Mouse (Mus musculus) right cerebral cortex, postnatal 14 days (tissue): Measurements from ENCODE around the gene Aox1.
"Not testable (repeated sequence)": the region's sequence is repeated elsewhere in the genome, so short reads cannot be mapped to it uniquely, and the experiment has no call there.

Source experiments
- DNase-seq: peaks from one replicate; pipeline ENCODE4 v3.0.0; 2022

Aox1 gene

DNA sequence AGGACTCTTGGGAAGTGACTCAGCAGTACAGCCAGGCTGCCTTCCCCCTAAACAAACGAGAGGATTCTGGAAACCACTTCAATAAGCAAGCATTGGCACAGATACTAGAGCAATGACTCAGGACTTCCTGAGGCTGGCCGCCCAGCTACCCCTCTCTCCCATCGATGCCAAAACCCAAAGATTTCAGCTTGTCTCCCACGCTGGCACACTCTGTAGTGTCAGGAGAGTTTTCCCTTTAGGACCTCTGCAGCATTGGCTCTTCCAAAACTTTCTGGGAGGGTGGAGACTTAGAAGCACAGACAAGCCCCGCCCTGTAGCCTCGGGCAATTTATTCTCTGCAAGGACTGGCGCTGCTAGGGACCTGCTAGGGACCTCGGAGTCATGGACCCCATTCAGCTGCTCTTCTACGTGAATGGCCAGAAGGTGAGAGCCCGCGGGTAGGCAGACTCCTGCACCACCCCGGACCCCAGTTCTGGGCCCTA lies at the start of gene Aox1:
Gene Aox1 (plus strand): TSS at position 296 of the 482 bp plus-strand sequence.
- no peak for DNase-seq

DNA sequence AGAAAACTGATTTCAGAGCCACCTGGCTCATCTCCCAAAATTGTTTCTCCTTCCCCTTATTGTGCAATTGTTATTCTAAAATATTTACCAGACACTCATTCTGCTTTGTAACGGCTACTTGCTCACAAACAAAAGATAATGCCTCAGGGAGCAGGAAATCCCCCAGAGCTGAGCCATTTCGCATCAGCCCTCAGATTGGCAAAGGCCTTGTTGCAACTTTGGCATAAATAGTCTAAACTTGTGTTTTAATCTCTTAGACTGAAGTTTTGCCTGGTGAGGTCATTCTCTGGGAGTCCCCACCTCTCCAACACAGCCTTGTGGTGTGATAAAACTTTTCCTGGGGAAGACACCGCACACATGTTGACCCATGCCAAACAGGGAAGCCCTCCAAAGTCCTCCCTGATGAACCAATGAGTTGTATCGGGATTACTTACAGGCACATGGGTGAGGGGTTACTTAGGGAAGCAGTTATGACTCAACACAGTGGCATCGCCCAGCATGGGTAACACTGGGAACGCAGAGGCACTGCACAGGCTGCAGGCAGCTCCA lies 40.6 kb upstream of the Aox1 start:
- no peak for DNase-seq

DNA sequence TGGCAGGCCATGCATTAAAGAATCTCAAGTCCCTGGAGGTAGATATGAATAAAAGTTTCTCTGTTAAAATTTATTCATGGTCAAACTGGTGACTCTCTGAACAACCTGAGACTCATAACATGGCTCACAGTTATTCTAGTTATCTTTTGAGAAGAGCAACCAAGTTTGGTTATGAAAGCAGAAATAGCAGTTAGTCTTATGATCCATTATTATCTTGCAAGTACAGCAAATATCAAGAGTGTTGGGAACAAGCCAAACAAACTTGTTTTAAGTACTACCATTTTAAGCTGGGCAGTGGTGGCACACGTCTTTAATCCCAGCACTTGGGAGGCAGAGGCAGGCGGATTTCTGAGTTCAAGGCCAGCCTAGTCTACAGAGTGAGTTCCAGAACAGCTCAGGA lies 38.5 kb upstream of the Aox1 start:
- DNase-seq, result no peak

DNA sequence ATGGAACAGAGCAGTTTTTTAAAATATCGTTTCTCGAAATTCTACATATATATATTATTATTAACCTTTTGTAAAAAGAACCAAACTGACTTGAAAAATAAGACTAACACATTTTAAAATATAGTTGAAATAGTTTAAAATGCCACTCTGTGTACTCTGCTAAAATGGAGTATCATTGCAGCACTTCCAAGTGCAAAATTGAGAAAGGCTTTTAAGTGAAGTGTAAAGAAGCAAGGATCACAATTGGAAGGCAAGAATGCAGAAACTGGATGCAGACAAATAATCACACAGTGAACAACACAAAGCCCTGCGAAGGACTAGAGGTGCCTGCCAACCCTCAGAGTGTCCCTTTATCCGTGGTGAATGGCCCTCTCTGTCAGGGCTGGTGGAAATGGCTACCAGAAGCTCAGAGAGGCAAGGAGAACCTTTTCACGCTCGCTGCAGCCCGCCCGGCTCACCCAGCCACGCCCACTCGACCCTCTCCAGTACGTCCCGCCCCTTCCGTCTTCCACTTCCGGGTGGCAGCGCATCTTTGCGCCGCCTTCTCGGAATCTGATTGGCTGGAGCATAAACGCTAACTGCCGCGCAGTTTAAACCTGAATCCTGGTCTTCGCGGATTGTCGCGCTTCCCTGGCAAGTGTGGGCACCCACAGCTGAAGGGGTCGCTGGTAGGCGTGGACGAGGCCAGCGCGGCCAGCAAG lies 34.1 kb upstream of the Aox1 start, which contains the start of gene Sgo2a:
Gene Sgo2a (plus strand): TSS at position 540 of the 701 bp plus-strand sequence.
- peak; percentile 91 for DNase-seq

DNA sequence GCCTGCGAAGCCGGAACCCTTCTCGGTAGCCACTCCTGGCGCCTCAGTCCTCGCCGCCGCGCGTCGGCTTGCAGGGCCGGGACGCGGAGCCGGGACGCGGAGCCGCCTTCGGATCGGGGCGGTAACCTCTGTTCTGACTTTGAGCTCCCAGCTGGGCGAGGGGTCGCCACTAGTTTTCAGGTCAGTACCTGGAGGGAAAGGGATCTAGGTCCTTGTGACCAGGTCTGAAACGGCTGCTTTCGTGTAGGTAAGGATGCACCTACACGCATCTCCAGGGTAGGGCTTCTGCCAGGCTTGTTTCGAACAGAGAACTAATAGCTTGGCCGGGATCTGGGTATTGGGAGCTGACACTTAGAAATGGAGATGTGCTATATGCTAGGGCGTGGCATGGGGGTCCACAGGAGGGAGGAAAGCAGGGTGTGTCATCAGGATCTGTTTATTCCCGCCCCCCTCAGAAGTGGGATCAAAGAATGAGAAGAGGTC lies 33.6 kb upstream of the Aox1 start:
- DNase-seq, result no peak

DNA sequence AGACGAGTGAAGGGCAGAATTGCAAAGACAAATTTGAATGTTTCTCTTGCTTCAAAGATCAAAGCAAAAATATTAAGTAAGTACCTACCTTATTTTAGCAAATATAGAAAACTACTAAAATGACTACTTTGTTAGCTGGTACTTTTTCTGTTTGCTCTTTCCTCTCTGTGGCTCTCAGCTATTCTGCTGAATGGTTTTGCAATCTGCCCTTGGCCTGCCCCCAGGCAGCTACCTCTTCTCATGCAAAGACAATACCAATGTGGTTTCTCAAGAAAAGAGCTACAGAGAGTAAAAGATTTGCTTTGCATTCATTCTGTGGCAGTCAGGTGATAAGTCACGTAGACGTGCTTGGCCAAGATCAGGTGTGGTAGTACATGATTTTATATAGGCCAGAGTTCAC lies 31.6 kb upstream of the Aox1 start:
- no peak for DNase-seq

DNA sequence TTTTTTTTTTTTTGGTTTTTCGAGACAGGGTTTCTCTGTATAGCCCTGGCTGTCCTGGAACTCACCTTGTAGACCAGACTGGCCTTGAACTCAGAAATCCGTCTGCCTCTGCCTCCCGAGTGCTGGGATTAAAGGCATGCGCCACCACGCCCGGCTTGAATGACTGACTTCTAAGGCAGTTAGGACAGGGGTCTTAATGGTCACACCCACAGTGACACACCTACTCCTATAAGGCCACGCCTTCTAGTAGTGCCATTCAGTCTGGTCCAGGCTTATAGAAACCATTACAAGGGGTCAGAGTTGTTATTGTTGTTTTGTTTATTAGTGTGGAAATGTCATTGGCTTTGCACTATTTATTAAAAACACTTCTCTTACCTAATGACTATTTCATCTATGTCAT lies 23.3 kb upstream of the Aox1 start:
- not testable (repeated sequence) for DNase-seq

DNA sequence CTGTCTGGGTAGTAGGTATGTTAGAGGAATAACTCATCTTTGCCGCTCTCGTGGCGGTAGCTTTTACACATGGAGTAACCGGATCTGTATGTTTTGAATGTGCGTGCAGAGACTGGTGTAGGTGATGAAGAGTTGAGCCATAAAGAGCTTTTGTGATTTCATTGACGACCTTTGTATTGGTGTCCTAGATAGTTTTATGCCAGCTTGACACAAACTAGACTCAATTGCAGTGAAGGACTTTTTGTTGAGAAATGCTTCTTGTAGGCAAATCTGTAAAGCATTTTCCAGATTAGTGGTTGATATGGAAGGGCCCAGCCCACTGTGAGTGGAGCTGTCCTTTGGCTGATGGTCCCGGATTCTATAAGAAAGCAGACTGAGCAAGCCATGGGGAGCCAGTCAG lies 10.9 kb upstream of the Aox1 start, which contains the start of gene Kctd18:
Gene Kctd18 (minus strand): TSS at position 101 of the 400 bp plus-strand sequence.
- no peak for DNase-seq

DNA sequence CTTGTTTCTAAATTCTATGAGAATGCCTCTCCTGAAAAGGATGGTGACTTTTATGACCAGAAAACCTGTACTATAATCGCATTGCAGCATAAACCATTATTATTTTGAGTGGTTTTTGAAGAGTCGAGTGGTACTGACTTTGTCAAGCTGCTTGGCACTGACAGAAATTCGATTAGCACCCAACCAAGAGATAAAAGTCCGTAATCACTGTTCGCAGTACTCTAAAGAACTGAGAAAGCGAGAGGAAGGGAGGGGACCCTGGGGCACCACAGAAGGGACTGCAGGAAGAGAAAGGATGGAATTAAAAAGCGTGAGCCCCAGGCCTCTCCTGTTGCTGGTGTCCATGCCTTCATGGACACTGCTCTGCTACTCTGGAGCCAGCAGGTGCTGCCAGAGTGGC lies 2.0 kb upstream of the Aox1 start:
- no peak for DNase-seq

DNA sequence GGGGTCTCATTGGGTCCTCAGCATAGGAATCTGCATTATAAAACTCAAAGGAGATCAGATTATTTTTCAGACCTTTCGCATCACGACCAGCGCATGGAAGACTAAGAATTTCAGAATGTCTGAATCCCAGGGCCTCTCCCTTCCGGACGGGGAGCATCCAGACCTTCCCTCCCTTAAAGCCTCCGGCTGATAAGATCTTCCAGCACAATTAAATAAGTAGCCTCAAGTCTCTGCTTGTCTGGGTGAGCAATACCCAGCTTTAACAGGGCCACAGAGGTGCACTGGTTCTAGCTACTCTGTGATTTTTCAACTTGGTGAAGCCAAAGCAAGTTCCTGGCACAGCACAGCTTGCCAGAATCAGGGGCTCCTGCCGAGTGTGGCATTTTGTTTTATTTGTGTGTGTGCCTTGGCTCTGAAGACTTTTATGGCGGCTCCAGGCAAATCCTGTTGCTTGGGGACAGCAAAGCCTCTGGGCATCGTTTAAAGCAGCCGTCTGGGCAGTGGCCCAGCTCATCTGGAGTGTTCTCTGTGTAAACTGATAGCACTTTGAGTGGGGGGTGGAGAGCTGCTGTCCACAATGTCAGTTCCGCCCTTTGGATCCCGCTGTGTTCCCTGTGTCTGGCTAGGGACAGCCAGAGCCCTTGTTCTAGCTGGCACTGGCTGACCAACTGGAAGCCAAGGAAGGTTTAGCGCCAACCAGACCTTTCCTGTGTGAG lies 583 bp downstream of the Aox1 start:
- peak; percentile 15 for DNase-seq

DNA sequence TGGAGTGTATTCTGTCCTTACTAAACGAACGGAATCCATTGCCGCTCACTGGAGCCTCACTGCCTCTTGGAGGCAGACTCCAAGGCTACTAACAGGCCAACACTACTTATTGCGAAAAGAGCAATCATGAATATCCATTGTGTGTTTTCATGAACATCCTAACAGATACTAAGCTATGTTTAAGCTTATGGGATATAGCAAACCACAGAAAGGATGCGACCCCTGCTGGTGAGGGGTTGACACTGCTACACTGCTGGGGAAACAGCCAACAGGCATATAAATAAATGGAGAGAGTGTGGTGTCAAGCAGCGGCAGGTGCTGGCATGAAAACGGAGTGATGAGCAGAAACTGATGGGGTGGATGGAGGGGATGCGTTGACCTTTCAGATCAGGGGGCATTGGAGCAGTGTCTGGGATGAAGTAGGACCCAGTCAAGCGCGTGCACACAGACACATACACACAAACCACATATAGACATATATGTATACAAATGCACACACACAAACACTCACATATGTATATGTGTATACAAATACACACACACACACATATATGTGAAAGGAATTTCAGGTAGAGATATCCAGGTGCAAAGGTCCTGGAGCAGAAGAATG lies 1.5 kb downstream of the Aox1 start:
- peak; percentile 29 for DNase-seq

DNA sequence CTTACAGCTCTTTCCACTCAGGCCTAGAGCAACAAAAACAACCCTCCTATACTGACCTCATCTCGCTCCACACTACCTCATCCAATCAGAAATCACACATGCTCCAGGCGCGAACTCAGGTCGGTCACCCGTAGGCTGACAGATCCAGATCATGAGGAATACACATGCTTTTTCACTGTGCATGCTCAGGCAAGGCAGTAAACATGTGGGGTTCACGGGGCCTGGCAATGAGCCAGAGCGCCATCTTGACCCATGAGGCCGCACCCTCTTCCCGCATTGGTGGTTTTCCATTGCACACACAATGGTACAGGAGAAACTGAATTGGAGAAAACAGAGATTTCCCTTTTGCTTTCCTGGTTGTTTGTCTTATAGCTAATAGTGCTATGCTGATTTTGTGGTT lies 7.6 kb downstream of the Aox1 start:
- not testable (repeated sequence) for DNase-seq

DNA sequence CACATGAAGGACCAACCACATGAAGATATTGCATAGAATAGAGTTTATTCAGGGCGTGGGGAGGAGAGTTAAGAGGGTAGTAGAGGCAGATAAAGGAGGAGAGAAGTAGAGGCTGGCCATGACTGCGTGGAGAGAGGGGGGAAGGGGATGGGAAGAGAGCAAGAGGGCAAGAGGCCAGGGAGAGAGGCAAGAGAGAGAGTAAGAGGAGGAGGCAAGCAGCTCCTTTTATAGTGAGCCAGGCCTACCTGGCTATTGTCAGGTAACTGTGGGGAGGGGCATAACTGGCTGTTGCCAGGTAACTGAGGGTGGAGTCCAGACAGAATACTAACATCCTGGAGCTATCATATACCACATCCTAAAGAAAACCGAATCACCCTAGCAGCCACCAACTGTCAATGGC lies 15.3 kb downstream of the Aox1 start:
- DNase-seq, result no peak

DNA sequence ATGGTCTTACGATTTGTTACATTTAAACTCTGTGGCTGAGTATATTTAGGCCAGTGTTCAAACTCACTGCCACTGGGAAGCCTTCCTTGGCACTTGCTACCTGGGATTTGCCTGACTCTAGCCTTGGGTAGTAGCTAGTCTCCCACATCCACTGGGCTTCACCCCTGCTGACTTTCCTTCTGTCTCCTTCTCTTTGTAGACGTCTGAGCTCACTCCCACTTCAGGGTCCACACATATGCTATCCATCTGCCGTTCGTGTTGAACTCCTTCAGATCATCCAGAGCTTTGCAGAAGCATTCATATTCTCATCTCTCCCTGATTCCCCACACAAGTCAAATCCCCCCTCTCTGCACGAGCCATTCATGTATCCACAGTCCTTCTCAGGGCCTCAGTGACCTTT lies 15.8 kb downstream of the Aox1 start:
- DNase-seq, result no peak

DNA sequence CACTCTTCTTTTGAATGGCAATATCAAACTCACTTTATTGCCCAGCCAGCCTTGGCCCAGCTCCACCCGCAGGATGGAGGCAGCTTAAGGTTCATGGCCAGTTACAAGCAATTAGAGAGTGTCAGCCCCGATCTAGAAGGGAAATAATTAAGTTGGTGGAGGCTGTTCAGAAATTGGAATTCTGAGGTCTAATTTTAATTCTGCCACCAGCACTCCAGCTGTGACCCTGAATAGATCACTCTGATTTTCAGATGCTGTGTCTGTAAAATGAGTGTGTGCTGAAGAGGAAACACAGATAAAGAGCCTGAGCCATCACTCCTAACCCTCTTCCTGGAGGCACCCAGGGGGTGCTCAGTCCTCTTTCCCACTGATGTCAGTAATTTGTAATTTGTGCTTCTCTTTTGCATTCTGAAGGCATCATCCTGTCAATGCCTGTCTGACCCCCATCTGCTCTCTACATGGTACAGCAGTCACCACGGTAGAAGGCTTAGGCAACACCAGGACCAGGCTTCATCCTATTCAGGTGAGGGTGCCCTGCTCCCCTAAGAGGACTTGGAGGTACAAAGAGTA lies 17.1 kb downstream of the Aox1 start:
- DNase-seq, result no peak

DNA sequence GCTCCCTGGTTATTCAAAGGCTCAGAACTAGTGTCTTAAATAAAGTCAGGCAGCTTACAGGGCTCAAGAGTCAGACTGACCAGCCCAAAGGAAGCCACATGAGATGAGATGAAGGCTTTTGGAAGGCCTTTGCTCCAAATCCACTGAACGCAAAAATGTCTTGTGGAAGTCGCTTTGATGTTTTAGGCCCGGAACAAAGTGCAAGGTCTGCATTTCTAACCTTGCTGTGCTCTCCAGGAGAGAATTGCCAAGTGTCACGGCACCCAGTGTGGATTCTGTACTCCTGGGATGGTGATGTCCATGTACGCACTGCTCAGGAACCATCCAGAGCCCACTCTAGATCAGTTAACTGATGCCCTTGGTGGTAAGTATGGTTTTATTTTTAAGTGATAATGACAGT lies 19.4 kb downstream of the Aox1 start:
- no peak for DNase-seq

DNA sequence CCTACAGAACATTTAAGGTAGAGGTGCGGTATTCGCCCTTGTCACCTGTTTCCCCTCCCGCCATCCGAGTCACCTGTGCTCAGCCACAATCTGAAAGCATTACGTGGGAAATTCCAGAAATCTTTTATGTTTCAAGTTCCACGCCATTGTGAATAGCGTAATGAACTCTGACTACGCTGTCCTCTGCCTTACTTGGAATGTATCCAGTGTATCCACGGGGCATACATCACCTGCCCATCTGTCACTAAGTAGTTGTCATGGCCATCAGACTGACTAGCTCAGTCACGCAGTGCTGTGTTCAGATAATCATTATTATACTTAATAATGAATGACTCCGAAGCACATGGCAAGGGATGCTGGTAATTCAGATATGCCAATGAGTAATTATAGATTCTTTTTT lies 25.9 kb downstream of the Aox1 start:
- DNase-seq, result no peak

DNA sequence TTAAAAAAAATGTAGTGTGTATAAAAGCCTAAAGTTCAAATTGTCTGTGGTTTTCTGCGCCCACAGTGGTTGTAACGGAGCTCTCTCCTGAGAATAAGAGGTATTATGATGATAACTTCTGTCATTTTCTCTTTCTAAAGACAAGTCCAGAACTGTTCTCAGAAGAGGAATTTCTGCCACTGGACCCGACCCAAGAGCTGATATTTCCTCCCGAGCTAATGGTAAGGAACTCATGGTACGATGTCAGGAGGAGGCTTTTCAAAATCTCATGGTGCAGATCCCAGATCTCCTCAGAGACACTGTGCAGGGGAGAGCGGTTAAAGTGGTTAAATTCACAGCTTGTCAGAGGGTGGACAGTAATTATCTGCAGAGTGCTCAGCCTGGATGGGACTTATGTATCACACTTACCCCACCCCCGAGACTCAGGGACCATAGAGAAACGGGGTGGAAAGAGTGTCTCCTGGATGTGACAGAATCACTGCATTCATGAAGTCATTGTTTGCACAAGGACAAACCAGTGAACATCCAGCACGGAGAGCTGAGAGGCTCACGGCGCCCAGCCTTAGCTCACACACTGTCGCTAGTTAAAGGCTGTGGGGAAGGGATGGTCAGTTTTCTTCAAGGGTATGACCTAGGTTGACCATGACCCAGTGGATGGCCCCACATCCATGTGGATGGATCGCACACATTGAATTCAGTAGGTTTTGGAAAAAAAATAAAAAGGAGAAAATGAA lies 26.5 kb downstream of the Aox1 start:
- no peak for DNase-seq

DNA sequence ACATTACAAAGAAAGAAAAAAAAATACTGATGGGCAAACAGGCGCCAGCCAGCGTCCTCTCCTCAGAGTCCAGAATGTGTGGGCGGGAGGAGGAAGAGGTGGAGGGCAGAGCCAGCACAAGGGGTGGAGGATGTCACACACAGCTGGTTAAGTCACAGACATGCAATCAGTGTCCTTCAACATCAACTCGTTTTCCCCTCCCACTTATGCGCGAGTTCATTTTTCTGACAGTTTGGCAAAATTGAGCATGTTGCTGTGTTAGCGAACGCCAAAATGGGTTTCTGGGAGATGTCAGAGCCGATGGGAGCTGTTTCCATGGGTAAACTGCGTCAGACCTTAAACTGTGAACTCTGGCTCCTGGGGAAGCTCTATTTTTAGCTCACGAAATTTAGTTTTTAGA lies 27.2 kb downstream of the Aox1 start:
- no peak for DNase-seq

DNA sequence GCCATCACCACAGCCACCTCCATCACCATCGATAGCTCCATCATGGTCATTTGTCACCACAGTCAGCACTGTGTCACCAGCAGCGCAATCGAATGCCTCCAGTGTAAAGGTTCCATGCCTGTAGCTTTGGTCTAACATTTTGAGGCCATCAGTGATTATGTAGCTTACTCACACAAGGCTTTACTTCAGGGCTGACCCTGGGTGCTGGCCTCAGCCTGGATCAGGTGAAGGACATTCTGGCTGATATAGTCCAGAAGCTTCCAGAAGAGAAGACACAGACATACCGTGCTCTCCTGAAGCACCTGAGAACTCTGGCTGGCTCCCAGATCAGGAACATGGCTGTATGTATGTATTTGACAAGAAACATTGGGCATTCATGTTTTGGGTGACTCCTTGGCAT lies 29.1 kb downstream of the Aox1 start:
- DNase-seq, result no peak

DNA sequence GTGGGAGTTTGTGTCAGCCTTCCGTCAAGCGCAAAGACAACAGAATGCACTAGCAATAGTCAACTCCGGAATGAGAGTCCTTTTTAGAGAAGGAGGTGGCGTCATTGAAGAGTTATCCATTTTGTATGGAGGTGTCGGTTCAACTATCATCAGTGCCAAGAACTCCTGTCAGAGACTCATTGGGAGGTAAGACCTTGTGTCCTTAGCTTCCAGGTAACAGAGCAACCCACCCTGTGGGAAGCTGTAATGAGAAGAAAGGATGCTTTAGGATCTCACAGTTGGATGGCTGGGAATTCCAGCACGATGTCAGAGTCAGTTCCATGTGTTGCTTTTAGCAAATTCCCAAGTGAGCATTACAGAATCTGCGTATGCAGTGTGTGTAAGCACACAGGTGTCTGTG lies 32.4 kb downstream of the Aox1 start:
- no peak for DNase-seq

DNA sequence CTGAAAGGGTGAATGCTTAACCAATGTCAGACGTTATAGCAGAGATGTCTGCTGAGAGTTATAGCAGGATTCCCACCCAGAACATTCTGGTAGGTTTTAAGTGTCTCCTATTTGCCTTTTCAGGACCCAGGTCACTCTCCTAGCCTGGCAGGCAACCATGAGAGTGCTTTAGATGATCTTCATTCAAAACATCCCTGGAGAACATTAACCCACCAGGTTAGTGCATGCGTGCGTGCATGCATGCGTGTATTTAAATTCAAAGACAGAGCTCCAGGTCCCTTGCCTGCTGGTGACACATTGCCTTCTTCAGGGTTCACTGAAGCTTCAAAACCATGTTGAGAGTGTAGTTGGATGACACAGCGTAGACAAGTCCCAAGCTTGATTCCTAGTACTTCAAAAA lies 35.4 kb downstream of the Aox1 start:
- no peak for DNase-seq
